Mouse (Mus musculus) liver, embryonic 13.5 days (tissue): ENCODE data around the gene Nudt3. TPM values are rescaled to one million over a fixed set of nuclear protein-coding genes. Genes with fewer than 3 reads are reported as not detected.

Experiments
- ATAC-seq: fragments of 200-750 bp; cut with Nextera tagmentation; 2 replicates; pipeline ENCODE4 v1.8.0; 2017; ENCODE audit warnings: low read depth, mild to moderate bottlenecking, moderate number of reproducible peaks, moderate library complexity
- DNase-seq: peaks from one replicate; pipeline ENCODE4 v3.0.0; 2022
- H3K27ac ChIP-seq: fragments of 300-500 bp; sonication (generic); 2 replicates; pipeline ENCODE4 v1.5.1; 2015; ENCODE audit warnings: moderate library complexity, mild to moderate bottlenecking, inconsistent platforms
- H3K27me3 ChIP-seq: fragments of 300-500 bp; sonication (generic); 2 replicates; pipeline ENCODE4 v1.6.1; 2015; ENCODE audit warnings: mild to moderate bottlenecking, inconsistent platforms
- H3K36me3 ChIP-seq: fragments of 300-500 bp; sonication (generic); 2 replicates; pipeline ENCODE4 v1.6.1; 2015; ENCODE audit warnings: mild to moderate bottlenecking, inconsistent platforms
- H3K4me1 ChIP-seq: fragments of 300-500 bp; sonication (generic); replicated peaks from 2 replicates; pipeline ENCODE4 v1.6.1; 2015; ENCODE audit warnings: inconsistent platforms
- H3K4me2 ChIP-seq: fragments of 300-500 bp; sonication (generic); 2 replicates; pipeline ENCODE4 v1.6.1; 2015; ENCODE audit warnings: inconsistent platforms, mild to moderate bottlenecking, moderate library complexity
- H3K4me3 ChIP-seq: fragments of 300-500 bp; sonication (generic); replicated peaks from 2 replicates; pipeline ENCODE4 v1.5.1; 2015; ENCODE audit warnings: mild to moderate bottlenecking, inconsistent platforms
- H3K9ac ChIP-seq: fragments of 300-500 bp; sonication (generic); 2 replicates; pipeline ENCODE4 v1.6.1; 2015; ENCODE audit warnings: mild to moderate bottlenecking, inconsistent platforms
- H3K9me3 ChIP-seq: fragments of 300-500 bp; sonication (generic); replicated peaks from 2 replicates; pipeline ENCODE4 v1.6.1; 2016; ENCODE audit warnings: inconsistent platforms
- WGBS: fragments of 180-500 bp; shearing (Covaris S2); methylation state at CpG from one replicate; pipeline ENCODE4 v1.1.7; 2015; ENCODE audit not compliant: insufficient replicate concordance; 5-methylcytosine and 5-hydroxymethylcytosine counted together
- polyA plus RNA-seq: library from polyadenylated mRNA; unstranded; fragments of >200 nt; fragmentation: Nextera tagmentation; extraction: Ambion mirVana; gene quantifications from 2 replicates; pipeline ENCODE4 v1.2.1, GENCODE M21; 2015

Gene Nudt3
- polyA plus RNA-seq, result 31.3 and 33.9 TPM in 2 replicates

GRCm38 (mm10) chr17:27623360-27624326, at the start of gene Nudt3:
Nudt3 (minus strand) TSS chr17:27623495.
- peak within 1 kb of the TSS; percentile 95 for H3K4me3 ChIP-seq
- peak; percentile 80 for DNase-seq
- H3K36me3 ChIP-seq, result 0 out of 2 replicates have a peak, but pooled peaks cover 4% of the 10 kb centered on the region
- H3K9me3 ChIP-seq, result no peaks in the 10 kb centered on the region
- peak within 1 kb of the TSS; percentile 95 for H3K4me2 ChIP-seq
- WGBS, result 7% methylated on average over 89 of the region's 91 CpGs
- H3K27me3 ChIP-seq, result no peaks in the 10 kb centered on the region
- peak within 1 kb of the TSS; percentile 86 for H3K27ac ChIP-seq
- H3K9ac ChIP-seq, result peak within 1 kb of the TSS; percentile 93
- ATAC-seq, result peak; percentile 86
- H3K4me1 ChIP-seq, result peaks cover 53% of the 10 kb centered on the region

- DNase-seq (no peak), ATAC-seq (no peak)
- no peaks in the 10 kb centered on the region for H3K4me1 ChIP-seq
- H3K4me3 ChIP-seq, result no peak overlapping the region
- H3K4me2 ChIP-seq, result no peak overlapping the region
- H3K27ac ChIP-seq, result no peak overlapping the region
- H3K9me3 ChIP-seq, result no peaks in the 10 kb centered on the region
- H3K9ac ChIP-seq, result no peak overlapping the region
- WGBS, result 62% methylated on average over 6 of the region's 6 CpGs
- no peaks in the 10 kb centered on the region for H3K27me3 ChIP-seq
- H3K36me3 ChIP-seq, result no peaks in the 10 kb centered on the region
Measured at GRCm38 (mm10) chr17:27671720-27672119, 48.4 kb upstream of the Nudt3 start.

GRCm38 (mm10) chr17:27658767-27659166, 35.5 kb upstream of the Nudt3 start:
- 61% methylated on average over 7 of the region's 7 CpGs for WGBS
- Histone ChIP-seq H3K4me1 (peaks cover 8% of the 10 kb centered on the region), H3K9me3 (no peaks in the 10 kb centered on the region), H3K36me3 (no peaks in the 10 kb centered on the region), H3K27ac (no peak overlapping the region), H3K9ac (no peak overlapping the region), H3K4me2 (no peak overlapping the region), H3K4me3 (no peak overlapping the region), H3K27me3 (peaks cover 40% of the 10 kb centered on the region)
- DNase-seq (no peak), ATAC-seq (no peak)

GRCm38 (mm10) chr17:27657123-27657522, 33.8 kb upstream of the Nudt3 start:
- no peaks in the 10 kb centered on the region for H3K36me3 ChIP-seq
- peaks cover 14% of the 10 kb centered on the region for H3K4me1 ChIP-seq
- H3K4me3 ChIP-seq, result no peak overlapping the region
- H3K9me3 ChIP-seq, result no peaks in the 10 kb centered on the region
- DNase-seq (no peak), ATAC-seq (no peak)
- H3K27ac ChIP-seq, result no peak overlapping the region
- no peak overlapping the region for H3K4me2 ChIP-seq
- WGBS, result 53% methylated on average over 8 of the region's 8 CpGs
- peaks cover 53% of the 10 kb centered on the region for H3K27me3 ChIP-seq
- H3K9ac ChIP-seq, result no peak overlapping the region

- Histone ChIP-seq H3K9ac (no peak overlapping the region), H3K4me3 (no peak overlapping the region), H3K27me3 (peaks cover 53% of the 10 kb centered on the region), H3K4me1 (peaks cover 14% of the 10 kb centered on the region), H3K27ac (no peak overlapping the region), H3K9me3 (no peaks in the 10 kb centered on the region), H3K4me2 (no peak overlapping the region), H3K36me3 (no peaks in the 10 kb centered on the region)
- no peak for ATAC-seq
- WGBS, result 2% methylated on average over 5 of the region's 5 CpGs
- no peak for DNase-seq
Measured at GRCm38 (mm10) chr17:27656414-27656813, 33.1 kb upstream of the Nudt3 start.

GRCm38 (mm10) chr17:27656011-27656399, 32.7 kb upstream of the Nudt3 start:
- peaks cover 14% of the 10 kb centered on the region for H3K4me1 ChIP-seq
- DNase-seq, result no peak

GRCm38 (mm10) chr17:27655089-27656010, 32.1 kb upstream of the Nudt3 start, which contains the start of gene Pacsin1:
Pacsin1 (plus strand) TSS chr17:27655509.
- Histone ChIP-seq H3K4me1 (peaks cover 14% of the 10 kb centered on the region), H3K27ac (no peak within 1 kb of the TSS), H3K27me3 (peaks cover 58% of the 10 kb centered on the region), H3K4me2 (peak within 1 kb of the TSS; percentile 60), H3K9ac (no peak within 1 kb of the TSS), H3K9me3 (no peaks in the 10 kb centered on the region), H3K36me3 (no peaks in the 10 kb centered on the region), H3K4me3 (peak within 1 kb of the TSS; percentile 47)
- DNase-seq (no peak), ATAC-seq (no peak; the same call in 1 of the 2 replicates)
- WGBS, result 3% methylated on average over 62 of the region's 65 CpGs

More at GRCm38 (mm10) chr17:27656011-27656399, 32.7 kb upstream of the Nudt3 start:
- no peak overlapping the region for H3K9ac ChIP-seq
- H3K4me2 ChIP-seq, result peak overlapping the region; percentile 60
- no peak overlapping the region for H3K27ac ChIP-seq
- no peaks in the 10 kb centered on the region for H3K9me3 ChIP-seq
- WGBS, result 2% methylated on average over 14 of the region's 14 CpGs
- no peaks in the 10 kb centered on the region for H3K36me3 ChIP-seq
- ATAC-seq, result no peak
- no peak overlapping the region; the same call in 1 of the 2 replicates for H3K4me3 ChIP-seq
- peaks cover 53% of the 10 kb centered on the region for H3K27me3 ChIP-seq

- WGBS, result 33% methylated on average over 10 of the region's 10 CpGs
- Histone ChIP-seq H3K9ac (no peak overlapping the region), H3K4me3 (no peak overlapping the region)
Measured at GRCm38 (mm10) chr17:27653253-27653959, 30.1 kb upstream of the Nudt3 start.

GRCm38 (mm10) chr17:27652046-27652790, 28.9 kb upstream of the Nudt3 start:
- Histone ChIP-seq H3K4me2 (no peak overlapping the region), H3K4me1 (peaks cover 14% of the 10 kb centered on the region), H3K27me3 (peaks cover 52% of the 10 kb centered on the region), H3K9me3 (no peaks in the 10 kb centered on the region), H3K4me3 (no peak overlapping the region), H3K36me3 (no peaks in the 10 kb centered on the region), H3K27ac (no peak overlapping the region), H3K9ac (no peak overlapping the region)
- no peak for ATAC-seq
- WGBS, result 55% methylated on average over 23 of the region's 23 CpGs
- no peak for DNase-seq

More at GRCm38 (mm10) chr17:27653253-27653959, 30.1 kb upstream of the Nudt3 start:
- H3K9me3 ChIP-seq, result no peaks in the 10 kb centered on the region
- DNase-seq (no peak), ATAC-seq (peak; percentile 57; the same call in 1 of the 2 replicates)
- no peak overlapping the region for H3K4me2 ChIP-seq
- no peaks in the 10 kb centered on the region for H3K36me3 ChIP-seq
- H3K27ac ChIP-seq, result no peak overlapping the region
- H3K4me1 ChIP-seq, result peaks cover 14% of the 10 kb centered on the region
- H3K27me3 ChIP-seq, result peaks cover 58% of the 10 kb centered on the region

GRCm38 (mm10) chr17:27650586-27650985, 27.3 kb upstream of the Nudt3 start:
- Histone ChIP-seq H3K27me3 (peaks cover 36% of the 10 kb centered on the region), H3K36me3 (no peaks in the 10 kb centered on the region), H3K4me1 (peaks cover 11% of the 10 kb centered on the region), H3K9ac (no peak overlapping the region), H3K27ac (no peak overlapping the region), H3K9me3 (no peaks in the 10 kb centered on the region), H3K4me3 (no peak overlapping the region), H3K4me2 (no peak overlapping the region)
- WGBS, result 72% methylated on average over 13 of the region's 13 CpGs
- no peak for ATAC-seq
- no peak for DNase-seq
